Mouse (Mus musculus): ENCODE data around the gene Serhl. TPM values are rescaled to one million over a fixed set of nuclear protein-coding genes. Genes with fewer than 3 reads are reported as not detected.

Serhl gene
- polyA plus RNA-seq, 1 experiment from 2014 or later: 77.1 TPM

- H3K9me3 ChIP-seq (replicated peaks; ENCODE audit: control insufficient read depth, low read length): no peaks in the 10 kb centered on the region
- ATAC-seq (replicated peaks; ENCODE audit: extremely low read depth, insufficient read depth, low FRiP score): no peak
- H3K4me2 ChIP-seq (ENCODE audit: low read depth, low read length): no peak overlapping the region
- H3K4me3 ChIP-seq (ENCODE audit: low read length): no peak overlapping the region
- peaks cover 12% of the 10 kb centered on the region for H3K27me3 ChIP-seq (ENCODE audit: control insufficient read depth, insufficient read depth, low read length)
- 43% methylated on average over 3 of the region's 3 CpGs for WGBS
- H3K27ac ChIP-seq (ENCODE audit: low read length): no peak overlapping the region
- no peaks in the 10 kb centered on the region for H3K36me3 ChIP-seq (ENCODE audit: control insufficient read depth, insufficient read depth)
- H3K9ac ChIP-seq (ENCODE audit: low read length): no peak overlapping the region
- 0 out of 2 replicates have a peak, but pooled peaks cover 2% of the 10 kb centered on the region for H3K4me1 ChIP-seq (ENCODE audit: control insufficient read depth, insufficient read depth, low read length)
Observed at GRCm38 (mm10) chr15:83090874-83091273, 1.6 kb downstream of the Serhl start.

DNA sequence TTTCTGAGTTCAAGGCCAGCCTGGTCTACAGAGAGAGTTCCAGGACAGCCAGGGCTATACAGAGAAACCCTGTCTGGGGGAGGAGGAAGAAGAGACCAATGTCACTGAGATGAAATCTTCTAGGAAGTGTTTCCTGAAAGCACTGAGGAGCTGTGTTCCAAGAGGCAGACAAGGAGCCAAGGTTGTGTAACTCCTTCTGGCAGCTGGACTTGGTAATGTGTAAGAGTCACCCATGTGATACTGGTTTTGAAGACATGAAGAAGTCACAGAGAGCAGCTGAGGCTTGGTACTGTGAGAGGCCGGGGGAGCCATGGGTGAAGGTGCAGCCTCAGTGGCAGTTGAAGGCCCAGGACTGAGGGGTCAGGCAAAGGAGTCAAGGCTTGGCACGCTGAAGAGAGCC, 4.4 kb downstream of the Serhl start:
- H3K4me2 ChIP-seq (ENCODE audit: low read depth, low read length): no peak overlapping the region
- H3K27me3 ChIP-seq (ENCODE audit: control insufficient read depth, insufficient read depth, low read length): peaks cover 14% of the 10 kb centered on the region
- no peak for ATAC-seq (replicated peaks; ENCODE audit: extremely low read depth, insufficient read depth, low FRiP score)
- WGBS: 78% methylated on average over 2 of the region's 2 CpGs
- H3K9ac ChIP-seq (ENCODE audit: low read length): no peak overlapping the region
- no peaks in the 10 kb centered on the region for H3K9me3 ChIP-seq (replicated peaks; ENCODE audit: control insufficient read depth, low read length)
- H3K27ac ChIP-seq (ENCODE audit: low read length): no peak overlapping the region
- H3K4me3 ChIP-seq (ENCODE audit: low read length): no peak overlapping the region
- H3K36me3 ChIP-seq (ENCODE audit: control insufficient read depth, insufficient read depth): no peaks in the 10 kb centered on the region
- 0 out of 2 replicates have a peak, but pooled peaks cover 2% of the 10 kb centered on the region for H3K4me1 ChIP-seq (ENCODE audit: control insufficient read depth, insufficient read depth, low read length)

DNA sequence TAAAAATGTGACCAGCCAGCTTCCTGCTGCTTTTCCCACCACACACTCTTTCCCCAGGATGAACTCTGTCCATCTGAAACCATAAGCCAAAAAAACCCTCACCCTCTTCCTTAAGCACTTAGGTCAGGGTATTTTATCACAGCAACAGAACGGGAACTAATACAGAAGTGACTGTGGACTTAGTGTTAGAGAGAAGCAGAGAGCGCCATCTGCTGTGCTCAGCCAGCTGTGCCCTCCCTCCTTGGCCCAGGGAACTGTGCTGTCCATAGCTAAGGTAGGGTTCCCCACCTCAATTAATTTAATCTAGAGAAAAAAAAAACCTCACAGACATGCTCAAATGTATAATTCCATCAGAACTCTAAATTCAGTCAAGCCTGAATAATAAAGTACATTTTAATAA, 6.6 kb downstream of the Serhl start:
- H3K36me3 ChIP-seq (ENCODE audit: control insufficient read depth, insufficient read depth): no peaks in the 10 kb centered on the region
- H3K9ac ChIP-seq (ENCODE audit: low read length): no peak overlapping the region
- 36% methylated on average over 2 of the region's 2 CpGs for WGBS
- no peak overlapping the region for H3K27ac ChIP-seq (ENCODE audit: low read length)
- no peaks in the 10 kb centered on the region for H3K9me3 ChIP-seq (replicated peaks; ENCODE audit: control insufficient read depth, low read length)
- peaks cover 5% of the 10 kb centered on the region; the same call in 1 of the 2 replicates for H3K27me3 ChIP-seq (ENCODE audit: control insufficient read depth, insufficient read depth, low read length)
- no peak overlapping the region for H3K4me2 ChIP-seq (ENCODE audit: low read depth, low read length)
- no peak overlapping the region for H3K4me3 ChIP-seq (ENCODE audit: low read length)
- ATAC-seq (replicated peaks; ENCODE audit: extremely low read depth, insufficient read depth, low FRiP score): no peak
- H3K4me1 ChIP-seq (ENCODE audit: control insufficient read depth, insufficient read depth, low read length): peaks cover 6% of the 10 kb centered on the region

GRCm38 (mm10) chr15:83099533-83100331, 10.4 kb downstream of the Serhl start:
- Histone ChIP-seq H3K9ac (ENCODE audit: low read length) (peak overlapping the region; percentile 87), H3K4me3 (ENCODE audit: low read length) (peak overlapping the region; percentile 67), H3K4me2 (ENCODE audit: low read depth, low read length) (peak overlapping the region; percentile 85), H3K27ac (ENCODE audit: low read length) (peak overlapping the region; percentile 86), H3K27me3 (ENCODE audit: control insufficient read depth, insufficient read depth, low read length) (peaks cover 5% of the 10 kb centered on the region; the same call in 1 of the 2 replicates), H3K9me3 (replicated peaks; ENCODE audit: control insufficient read depth, low read length) (no peaks in the 10 kb centered on the region), H3K4me1 (ENCODE audit: control insufficient read depth, insufficient read depth, low read length) (peaks cover 6% of the 10 kb centered on the region), H3K36me3 (ENCODE audit: control insufficient read depth, insufficient read depth) (no peaks in the 10 kb centered on the region)
- WGBS: 3% methylated on average over 31 of the region's 31 CpGs
- peak; percentile 94 for ATAC-seq (replicated peaks; ENCODE audit: extremely low read depth, insufficient read depth, low FRiP score)

DNA sequence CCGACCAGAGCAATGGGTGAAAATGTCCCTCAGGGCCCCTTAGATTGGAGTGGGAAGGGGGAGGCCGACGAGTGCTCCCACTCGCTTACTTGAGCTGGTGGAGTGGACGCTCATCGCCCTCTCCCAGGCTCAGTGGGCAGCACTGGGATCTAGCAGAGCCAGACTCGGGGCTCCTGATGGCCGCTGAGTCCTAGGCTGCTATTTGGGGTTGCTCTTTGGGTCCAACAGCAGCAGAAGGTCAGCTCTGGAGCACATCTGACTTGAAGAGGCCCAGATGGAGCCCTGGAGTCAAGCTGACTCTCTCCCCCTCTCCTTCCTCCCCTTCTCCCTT, 11.0 kb downstream of the Serhl start:
- Histone ChIP-seq H3K27me3 (ENCODE audit: control insufficient read depth, insufficient read depth, low read length) (peaks cover 5% of the 10 kb centered on the region; the same call in 1 of the 2 replicates), H3K27ac (ENCODE audit: low read length) (peak overlapping the region; percentile 86), H3K4me3 (ENCODE audit: low read length) (peak overlapping the region; percentile 67), H3K9me3 (replicated peaks; ENCODE audit: control insufficient read depth, low read length) (no peaks in the 10 kb centered on the region), H3K4me2 (ENCODE audit: low read depth, low read length) (peak overlapping the region; percentile 85), H3K36me3 (ENCODE audit: control insufficient read depth, insufficient read depth) (no peaks in the 10 kb centered on the region), H3K4me1 (ENCODE audit: control insufficient read depth, insufficient read depth, low read length) (peaks cover 6% of the 10 kb centered on the region), H3K9ac (ENCODE audit: low read length) (peak overlapping the region; percentile 87)
- WGBS: 3% methylated on average over 8 of the region's 8 CpGs
- no peak; the same call in 1 of the 2 replicates for ATAC-seq (replicated peaks; ENCODE audit: extremely low read depth, insufficient read depth, low FRiP score)

DNA sequence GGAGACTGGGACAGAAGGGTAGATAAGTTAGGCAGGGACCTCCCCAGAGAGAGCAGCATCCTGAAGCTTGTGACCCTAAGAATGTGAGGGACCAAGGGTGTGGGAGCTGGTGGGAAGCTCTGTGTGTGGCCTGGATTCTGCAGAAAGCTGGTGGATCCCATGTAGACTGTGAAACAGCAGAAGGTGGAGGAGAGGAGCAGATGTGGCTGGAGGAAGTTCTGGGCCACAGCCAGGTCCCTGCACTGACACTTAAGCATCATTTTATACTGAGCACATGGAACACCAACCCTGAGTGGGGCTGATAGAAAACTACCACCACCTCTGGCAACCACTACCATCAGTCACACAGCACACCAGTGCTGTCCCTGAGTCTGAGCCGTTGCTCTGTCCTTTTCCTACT, 13.8 kb downstream of the Serhl start:
- H3K4me2 ChIP-seq (ENCODE audit: low read depth, low read length): no peak overlapping the region
- peaks cover 6% of the 10 kb centered on the region for H3K4me1 ChIP-seq (ENCODE audit: control insufficient read depth, insufficient read depth, low read length)
- no peak overlapping the region for H3K9ac ChIP-seq (ENCODE audit: low read length)
- no peaks in the 10 kb centered on the region for H3K9me3 ChIP-seq (replicated peaks; ENCODE audit: control insufficient read depth, low read length)
- WGBS: 67% methylated on average over 1 of the region's 1 CpGs
- no peak for ATAC-seq (replicated peaks; ENCODE audit: extremely low read depth, insufficient read depth, low FRiP score)
- H3K4me3 ChIP-seq (ENCODE audit: low read length): no peak overlapping the region
- H3K36me3 ChIP-seq (ENCODE audit: control insufficient read depth, insufficient read depth): no peaks in the 10 kb centered on the region
- no peak overlapping the region for H3K27ac ChIP-seq (ENCODE audit: low read length)
- H3K27me3 ChIP-seq (ENCODE audit: control insufficient read depth, insufficient read depth, low read length): peaks cover 5% of the 10 kb centered on the region; the same call in 1 of the 2 replicates

GRCm38 (mm10) chr15:83106426-83106825, 17.1 kb downstream of the Serhl start:
- Histone ChIP-seq H3K9me3 (replicated peaks; ENCODE audit: control insufficient read depth, low read length) (no peaks in the 10 kb centered on the region), H3K9ac (ENCODE audit: low read length) (no peak overlapping the region), H3K27me3 (ENCODE audit: control insufficient read depth, insufficient read depth, low read length) (no peaks in the 10 kb centered on the region), H3K4me3 (ENCODE audit: low read length) (no peak overlapping the region), H3K27ac (ENCODE audit: low read length) (no peak overlapping the region), H3K4me2 (ENCODE audit: low read depth, low read length) (no peak overlapping the region), H3K36me3 (ENCODE audit: control insufficient read depth, insufficient read depth) (peaks cover 4% of the 10 kb centered on the region), H3K4me1 (ENCODE audit: control insufficient read depth, insufficient read depth, low read length) (no peaks in the 10 kb centered on the region)
- no peak for ATAC-seq (replicated peaks; ENCODE audit: extremely low read depth, insufficient read depth, low FRiP score)
- 80% methylated on average over 6 of the region's 6 CpGs for WGBS

GRCm38 (mm10) chr15:83107814-83108213, 18.5 kb downstream of the Serhl start:
- Histone ChIP-seq H3K9ac (ENCODE audit: low read length) (no peak overlapping the region), H3K36me3 (ENCODE audit: control insufficient read depth, insufficient read depth) (peaks cover 4% of the 10 kb centered on the region), H3K27ac (ENCODE audit: low read length) (no peak overlapping the region), H3K4me1 (ENCODE audit: control insufficient read depth, insufficient read depth, low read length) (peaks cover 3% of the 10 kb centered on the region), H3K9me3 (replicated peaks; ENCODE audit: control insufficient read depth, low read length) (no peaks in the 10 kb centered on the region), H3K4me3 (ENCODE audit: low read length) (no peak overlapping the region), H3K27me3 (ENCODE audit: control insufficient read depth, insufficient read depth, low read length) (no peaks in the 10 kb centered on the region), H3K4me2 (ENCODE audit: low read depth, low read length) (no peak overlapping the region)
- no peak for ATAC-seq (replicated peaks; ENCODE audit: extremely low read depth, insufficient read depth, low FRiP score)
- 75% methylated on average over 6 of the region's 6 CpGs for WGBS

- no peak overlapping the region for H3K9ac ChIP-seq (ENCODE audit: low read length)
- H3K4me1 ChIP-seq (ENCODE audit: control insufficient read depth, insufficient read depth, low read length): peaks cover 9% of the 10 kb centered on the region
- 56% methylated on average over 6 of the region's 6 CpGs for WGBS
- no peak for ATAC-seq (replicated peaks; ENCODE audit: extremely low read depth, insufficient read depth, low FRiP score)
- no peak overlapping the region for H3K4me2 ChIP-seq (ENCODE audit: low read depth, low read length)
- H3K36me3 ChIP-seq (ENCODE audit: control insufficient read depth, insufficient read depth): peaks cover 7% of the 10 kb centered on the region
- no peak overlapping the region for H3K27ac ChIP-seq (ENCODE audit: low read length)
- H3K4me3 ChIP-seq (ENCODE audit: low read length): no peak overlapping the region
- H3K27me3 ChIP-seq (ENCODE audit: control insufficient read depth, insufficient read depth, low read length): no peaks in the 10 kb centered on the region
- H3K9me3 ChIP-seq (replicated peaks; ENCODE audit: control insufficient read depth, low read length): no peaks in the 10 kb centered on the region
Observed at GRCm38 (mm10) chr15:83111290-83111689, 22.0 kb downstream of the Serhl start.

All from heart, embryonic 16.5 days (tissue).